Mouse (Mus musculus): ENCODE data around the gene Pcdh8. TPM values are rescaled to one million over a fixed set of nuclear protein-coding genes. Genes with fewer than 3 reads are reported as not detected.

Gene Pcdh8
- polyA plus RNA-seq, 1 experiment from 2014 or later, result 0.27 TPM

GRCm38 (mm10) chr14:79767601-79768000 is 3.5 kb downstream of the Pcdh8 start:
- Histone ChIP-seq H3K4me3 (replicated peaks; ENCODE audit: low read length) (no peak overlapping the region), H3K27ac (ENCODE audit: low read length) (no peak overlapping the region), H3K27me3 (ENCODE audit: control insufficient read depth, insufficient read depth, low read length) (peaks cover 58% of the 10 kb centered on the region), H3K4me1 (ENCODE audit: control insufficient read depth, insufficient read depth, low read length) (peaks cover 32% of the 10 kb centered on the region), H3K9me3 (replicated peaks; ENCODE audit: control insufficient read depth, low read length) (no peaks in the 10 kb centered on the region), H3K9ac (ENCODE audit: low read length) (no peak overlapping the region), H3K36me3 (ENCODE audit: control insufficient read depth, insufficient read depth, low read length) (no peaks in the 10 kb centered on the region), H3K4me2 (ENCODE audit: low read depth, low read length) (no peak overlapping the region)
- no peak for ATAC-seq (ENCODE audit: insufficient read depth, low FRiP score)
- 23% methylated on average over 11 of the region's 11 CpGs for WGBS

GRCm38 (mm10) chr14:79765196-79765765 is 5.8 kb downstream of the Pcdh8 start:
- no peak overlapping the region for H3K27ac ChIP-seq (ENCODE audit: low read length)
- no peaks in the 10 kb centered on the region for H3K36me3 ChIP-seq (ENCODE audit: control insufficient read depth, insufficient read depth, low read length)
- 77% methylated on average over 6 of the region's 6 CpGs for WGBS
- no peak overlapping the region for H3K9ac ChIP-seq (ENCODE audit: low read length)
- no peak overlapping the region for H3K4me2 ChIP-seq (ENCODE audit: low read depth, low read length)
- H3K4me3 ChIP-seq (replicated peaks; ENCODE audit: low read length), result no peak overlapping the region
- peaks cover 38% of the 10 kb centered on the region for H3K27me3 ChIP-seq (ENCODE audit: control insufficient read depth, insufficient read depth, low read length)
- peaks cover 15% of the 10 kb centered on the region for H3K4me1 ChIP-seq (ENCODE audit: control insufficient read depth, insufficient read depth, low read length)
- no peak for ATAC-seq (ENCODE audit: insufficient read depth, low FRiP score)
- no peaks in the 10 kb centered on the region for H3K9me3 ChIP-seq (replicated peaks; ENCODE audit: control insufficient read depth, low read length)

- Histone ChIP-seq H3K27ac (ENCODE audit: low read length) (no peak overlapping the region), H3K36me3 (ENCODE audit: control insufficient read depth, insufficient read depth, low read length) (no peaks in the 10 kb centered on the region), H3K4me1 (ENCODE audit: control insufficient read depth, insufficient read depth, low read length) (no peaks in the 10 kb centered on the region), H3K27me3 (ENCODE audit: control insufficient read depth, insufficient read depth, low read length) (no peaks in the 10 kb centered on the region), H3K9me3 (replicated peaks; ENCODE audit: control insufficient read depth, low read length) (no peaks in the 10 kb centered on the region), H3K4me3 (replicated peaks; ENCODE audit: low read length) (no peak overlapping the region), H3K9ac (ENCODE audit: low read length) (no peak overlapping the region), H3K4me2 (ENCODE audit: low read depth, low read length) (no peak overlapping the region)
- WGBS, result 50% methylated on average over 13 of the region's 13 CpGs
- ATAC-seq (ENCODE audit: insufficient read depth, low FRiP score), result no peak
Observed at GRCm38 (mm10) chr14:79754601-79755222, 16.4 kb downstream of the Pcdh8 start.

GRCm38 (mm10) chr14:79754157-79754556 is 17.0 kb downstream of the Pcdh8 start:
- Histone ChIP-seq H3K36me3 (ENCODE audit: control insufficient read depth, insufficient read depth, low read length) (no peaks in the 10 kb centered on the region), H3K9me3 (replicated peaks; ENCODE audit: control insufficient read depth, low read length) (no peaks in the 10 kb centered on the region), H3K27ac (ENCODE audit: low read length) (no peak overlapping the region), H3K4me1 (ENCODE audit: control insufficient read depth, insufficient read depth, low read length) (no peaks in the 10 kb centered on the region), H3K4me2 (ENCODE audit: low read depth, low read length) (no peak overlapping the region), H3K9ac (ENCODE audit: low read length) (no peak overlapping the region), H3K4me3 (replicated peaks; ENCODE audit: low read length) (no peak overlapping the region), H3K27me3 (ENCODE audit: control insufficient read depth, insufficient read depth, low read length) (no peaks in the 10 kb centered on the region)
- ATAC-seq (ENCODE audit: insufficient read depth, low FRiP score), result no peak
- WGBS, result 25% methylated on average over 3 of the region's 3 CpGs

- no peak overlapping the region for H3K4me2 ChIP-seq (ENCODE audit: low read depth, low read length)
- ATAC-seq (ENCODE audit: insufficient read depth, low FRiP score), result no peak
Observed at GRCm38 (mm10) chr14:79753733-79754132, 17.4 kb downstream of the Pcdh8 start.

GRCm38 (mm10) chr14:79740515-79740914 is 30.6 kb downstream of the Pcdh8 start:
- Histone ChIP-seq H3K4me1 (ENCODE audit: control insufficient read depth, insufficient read depth, low read length) (no peaks in the 10 kb centered on the region), H3K9me3 (replicated peaks; ENCODE audit: control insufficient read depth, low read length) (no peaks in the 10 kb centered on the region), H3K4me3 (replicated peaks; ENCODE audit: low read length) (no peak overlapping the region), H3K27me3 (ENCODE audit: control insufficient read depth, insufficient read depth, low read length) (no peaks in the 10 kb centered on the region), H3K36me3 (ENCODE audit: control insufficient read depth, insufficient read depth, low read length) (no peaks in the 10 kb centered on the region), H3K9ac (ENCODE audit: low read length) (no peak overlapping the region), H3K27ac (ENCODE audit: low read length) (no peak overlapping the region), H3K4me2 (ENCODE audit: low read depth, low read length) (no peak overlapping the region)
- ATAC-seq (ENCODE audit: insufficient read depth, low FRiP score), result no peak
- 81% methylated on average over 3 of the region's 3 CpGs for WGBS

More at GRCm38 (mm10) chr14:79753733-79754132, 17.4 kb downstream of the Pcdh8 start:
- Histone ChIP-seq H3K27ac (ENCODE audit: low read length) (no peak overlapping the region), H3K36me3 (ENCODE audit: control insufficient read depth, insufficient read depth, low read length) (no peaks in the 10 kb centered on the region), H3K9ac (ENCODE audit: low read length) (no peak overlapping the region), H3K9me3 (replicated peaks; ENCODE audit: control insufficient read depth, low read length) (no peaks in the 10 kb centered on the region), H3K4me3 (replicated peaks; ENCODE audit: low read length) (no peak overlapping the region), H3K4me1 (ENCODE audit: control insufficient read depth, insufficient read depth, low read length) (no peaks in the 10 kb centered on the region), H3K27me3 (ENCODE audit: control insufficient read depth, insufficient read depth, low read length) (no peaks in the 10 kb centered on the region)
- 83% methylated on average over 7 of the region's 7 CpGs for WGBS

- no peaks in the 10 kb centered on the region for H3K27me3 ChIP-seq (ENCODE audit: control insufficient read depth, insufficient read depth, low read length)
- ATAC-seq (ENCODE audit: insufficient read depth, low FRiP score), result peak; percentile 47; the same call in 1 of the 2 replicates
- no peak overlapping the region for H3K27ac ChIP-seq (ENCODE audit: low read length)
- H3K36me3 ChIP-seq (ENCODE audit: control insufficient read depth, insufficient read depth, low read length), result no peaks in the 10 kb centered on the region
- H3K4me3 ChIP-seq (replicated peaks; ENCODE audit: low read length), result no peak overlapping the region
- WGBS, result 46% methylated on average over 9 of the region's 9 CpGs
- no peak overlapping the region for H3K4me2 ChIP-seq (ENCODE audit: low read depth, low read length)
- H3K9me3 ChIP-seq (replicated peaks; ENCODE audit: control insufficient read depth, low read length), result no peaks in the 10 kb centered on the region
- H3K9ac ChIP-seq (ENCODE audit: low read length), result no peak overlapping the region
- H3K4me1 ChIP-seq (ENCODE audit: control insufficient read depth, insufficient read depth, low read length), result no peaks in the 10 kb centered on the region
Observed at GRCm38 (mm10) chr14:79738441-79738840, 32.7 kb downstream of the Pcdh8 start.

- Histone ChIP-seq H3K36me3 (ENCODE audit: control insufficient read depth, insufficient read depth, low read length) (no peaks in the 10 kb centered on the region), H3K4me1 (ENCODE audit: control insufficient read depth, insufficient read depth, low read length) (no peaks in the 10 kb centered on the region), H3K4me3 (replicated peaks; ENCODE audit: low read length) (no peak overlapping the region), H3K27me3 (ENCODE audit: control insufficient read depth, insufficient read depth, low read length) (no peaks in the 10 kb centered on the region), H3K4me2 (ENCODE audit: low read depth, low read length) (no peak overlapping the region), H3K27ac (ENCODE audit: low read length) (no peak overlapping the region), H3K9me3 (replicated peaks; ENCODE audit: control insufficient read depth, low read length) (no peaks in the 10 kb centered on the region), H3K9ac (ENCODE audit: low read length) (no peak overlapping the region)
- ATAC-seq (ENCODE audit: insufficient read depth, low FRiP score), result no peak
- 47% methylated on average over 9 of the region's 9 CpGs for WGBS
Observed at GRCm38 (mm10) chr14:79737642-79738379, 33.3 kb downstream of the Pcdh8 start.

GRCm38 (mm10) chr14:79736781-79737180 is 34.3 kb downstream of the Pcdh8 start:
- WGBS, result 60% methylated on average over 6 of the region's 6 CpGs
- no peak for ATAC-seq (ENCODE audit: insufficient read depth, low FRiP score)

More at GRCm38 (mm10) chr14:79736781-79737180, 34.3 kb downstream of the Pcdh8 start:
- Histone ChIP-seq H3K4me2 (ENCODE audit: low read depth, low read length) (no peak overlapping the region), H3K4me1 (ENCODE audit: control insufficient read depth, insufficient read depth, low read length) (no peaks in the 10 kb centered on the region), H3K36me3 (ENCODE audit: control insufficient read depth, insufficient read depth, low read length) (no peaks in the 10 kb centered on the region), H3K27me3 (ENCODE audit: control insufficient read depth, insufficient read depth, low read length) (no peaks in the 10 kb centered on the region), H3K4me3 (replicated peaks; ENCODE audit: low read length) (no peak overlapping the region), H3K27ac (ENCODE audit: low read length) (no peak overlapping the region), H3K9ac (ENCODE audit: low read length) (no peak overlapping the region), H3K9me3 (replicated peaks; ENCODE audit: control insufficient read depth, low read length) (no peaks in the 10 kb centered on the region)

Data from stomach, embryonic 16.5 days (tissue).